Mouse (Mus musculus): Measurements from ENCODE around the gene Inpp4b.

- TF ChIP-seq CTCF (IDR thresholded peaks at IDR 0.05; ENCODE audit: extremely low read depth, insufficient read depth, low read length) (no peak), POLR2A (IDR thresholded peaks at IDR 0.05; ENCODE audit: extremely low read depth, insufficient read depth, low read length) (no peak)
Observed at GRCm38 (mm10) chr8:81824975-81825374, 482.6 kb downstream of the Inpp4b start.

Measured in cortical plate, adult 2 months (tissue).